Mouse (Mus musculus) thymus, adult 2 months (tissue): ENCODE data around the gene Polr2f.

ENCODE experiments used
- CTCF ChIP-seq: fragments of 200-500 bp; IDR thresholded peaks from 2 replicates; pipeline ENCODE4 v1.5.1; 2012; ENCODE audit warnings: mild to moderate bottlenecking, control low read depth, low read length, moderate library complexity, borderline replicate concordance; ENCODE audit not compliant: control insufficient read depth, poor library complexity, insufficient read depth; ENCODE audit errors: extremely low read depth
- POLR2A ChIP-seq: fragments of 200-500 bp; IDR thresholded peaks from 2 replicates; pipeline ENCODE4 v1.6.1; 2012; ENCODE audit warnings: mild to moderate bottlenecking, low read length, control low read depth, moderate library complexity; ENCODE audit not compliant: control insufficient read depth, poor library complexity, insufficient read depth; ENCODE audit errors: extremely low read depth

DNA sequence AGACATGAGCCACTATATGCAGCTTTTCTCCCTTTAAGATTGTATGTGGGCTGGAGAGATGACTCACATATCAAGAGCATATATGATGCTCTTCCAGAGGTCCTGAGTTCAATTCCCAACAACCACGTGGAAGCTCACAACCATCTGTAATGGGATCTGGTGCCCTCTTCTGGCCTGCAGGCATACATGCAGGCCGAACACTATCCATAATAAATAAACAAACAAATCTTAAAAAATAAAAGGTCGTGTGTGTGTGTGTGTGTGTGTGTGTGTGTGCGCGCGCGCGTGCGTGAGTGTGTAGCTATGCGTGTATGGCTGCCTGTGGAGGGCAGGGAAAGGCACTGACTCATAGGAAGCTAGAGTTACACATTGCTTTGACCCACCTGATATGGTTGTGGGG, 1.2 kb upstream of the Polr2f start:
- TF ChIP-seq POLR2A (no peak), CTCF (0 out of 2 replicates have a peak, but pooled peaks have one; percentile 33)
